Mouse (Mus musculus): ENCODE data around the gene Gm49384.

DNA sequence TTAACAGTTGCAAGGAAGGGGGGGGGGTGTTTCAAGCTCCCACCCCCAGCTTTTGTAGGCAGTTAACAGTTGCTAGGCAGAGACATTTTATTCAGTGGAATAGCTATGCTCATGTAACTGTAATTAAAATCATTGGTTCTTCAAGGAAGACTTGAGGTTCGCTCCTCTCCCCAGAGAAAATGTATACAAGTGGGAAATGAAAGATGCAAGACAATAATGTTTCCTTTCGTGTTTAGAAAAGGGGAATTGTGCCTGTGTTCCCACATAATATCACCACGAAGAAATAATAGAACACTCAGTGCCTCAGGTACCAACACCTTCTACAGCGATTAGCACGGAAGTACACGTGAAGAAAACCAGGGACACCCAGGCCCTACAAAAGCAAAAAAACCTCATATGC lies 36.8 kb upstream of the Gm49384 start, which contains the start of gene Klhdc1:
- no peak for TF ChIP-seq CTCF (IDR thresholded peaks at IDR 0.05; ENCODE audit: low read depth, low read length)
- TF ChIP-seq TAL1 (conservative IDR thresholded peaks at IDR 0.05; ENCODE audit: low read depth, low read length): no peak
